ENCODE assay signal across 24 mouse cellular contexts in genomic region chr9:105100807-105101570, GRCm38 (mm10). TPM values are rescaled to one million over a fixed set of nuclear protein-coding genes. Genes with fewer than 3 reads are reported as not detected.
DNase-seq lines count a peak whose midpoint lies in the region; TF ChIP-seq lines count a peak whose summit lies in the region.
"Had no signal": no experiment of that assay in that cellular context is flagged by ENCODE, and none has a peak within 500 bp of the region (broad histone marks: within the 10 kb centered on the region; RNA-seq: fewer than 3 reads in every experiment).

No protein-coding gene starts in this region.

- peaks cover 28% of the 10 kb centered on the region for H3K4me1 ChIP-seq in thymus, adult 2 months (replicated peaks; ENCODE audit: control insufficient read depth, insufficient read depth, low read length)
- H3K4me1 ChIP-seq: heart, embryonic 15.5 days; hindbrain, embryonic 10.5 days; limb, embryonic 15.5 days; liver, embryonic 15.5 days; midbrain, embryonic 15.5 days had no signal

- no peaks in the 10 kb centered on the region for H3K36me3 ChIP-seq in thymus, adult 2 months (ENCODE audit: control insufficient read depth, insufficient read depth, low read length)
- H3K36me3 ChIP-seq: embryonic facial prominence, embryonic 10.5 days; heart, embryonic 15.5 days; hindbrain, embryonic 10.5 days; limb, embryonic 15.5 days; liver, embryonic 15.5 days; midbrain, embryonic 15.5 days had no signal

- no peaks in the 10 kb centered on the region for H3K27me3 ChIP-seq in thymus, adult 2 months (ENCODE audit: control insufficient read depth, insufficient read depth, low read length)
- H3K27me3 ChIP-seq: heart, embryonic 15.5 days; limb, embryonic 15.5 days; liver, embryonic 15.5 days; midbrain, embryonic 15.5 days had no signal

- no peak for TF ChIP-seq POLR2A in thymus, adult 2 months (IDR thresholded peaks at IDR 0.05; ENCODE audit: control insufficient read depth, extremely low read depth, insufficient read depth, low read length, poor library complexity)

- no peak overlapping the region for H3K4me3 ChIP-seq in thymus, adult 2 months (ENCODE audit: control insufficient read depth, insufficient read depth, low read length)
- H3K4me3 ChIP-seq: embryonic facial prominence, embryonic 10.5 days; heart, adult 2 months; heart, embryonic 15.5 days; hindbrain, embryonic 10.5 days; limb, embryonic 15.5 days; liver, embryonic 15.5 days; midbrain, embryonic 15.5 days had no signal

- WGBS in thymus, adult 2 months: 8% methylated on average over 15 of the region's 15 CpGs

- TF ChIP-seq CTCF in thymus, adult 2 months (IDR thresholded peaks at IDR 0.05; ENCODE audit: borderline replicate concordance, control insufficient read depth, extremely low read depth, insufficient read depth, low read length, poor library complexity): no peak

- peak overlapping the region; percentile 89 for H3K27ac ChIP-seq in thymus, adult 2 months (ENCODE audit: control insufficient read depth, insufficient read depth, low read length)
- H3K27ac ChIP-seq: embryonic facial prominence, embryonic 10.5 days; heart, adult 2 months; heart, embryonic 15.5 days; hindbrain, embryonic 10.5 days; limb, embryonic 15.5 days; liver, embryonic 15.5 days; midbrain, embryonic 15.5 days had no signal

- peak; percentile 4 to 7 for DNase-seq in spleen, postnatal 36 days (ENCODE audit: low spot score in 2 of 2)
- DNase-seq in spleen, postnatal 10 days (ENCODE audit: low spot score in 2 of 2): no peak
- DNase-seq in induced T-regulatory cell, adult 2 months (ENCODE audit: low read depth): peak; percentile 21
- DNase-seq in thymus, adult 2 months: peak; percentile 71
- DNase-seq in urinary bladder, adult 18-20 months (ENCODE audit: low spot score in 2 of 2): no peak
- DNase-seq in testis, postnatal 14 days (ENCODE audit: low spot score): no peak
- DNase-seq in urinary bladder, postnatal 4 days (ENCODE audit: low spot score in 2 of 2): no peak
- DNase-seq in right cerebral cortex, postnatal 25 days: no peak
- DNase-seq: adrenal gland, postnatal 25 days; cerebellum, adult 18-20 months; cerebellum, postnatal 25 days; gastrocnemius, postnatal 10 days; heart, adult 2 months; kidney, adult 2 months; kidney, postnatal 14 days had no signal

RNA-seq across cellular contexts. Expression of gene Nudt16, which starts 30.6 kb away (rescaled TPM):
- 42.7 and 49.9 TPM in 2 replicates for polyA plus RNA-seq in thymus, adult 2 months (2012; rRNA removed)

RNA-seq across cellular contexts. Expression of gene 1700080E11Rik, which starts 43.9 kb away (rescaled TPM):
- not detected in 2 replicates for polyA plus RNA-seq in thymus, adult 2 months (2012; rRNA removed)
- polyA plus RNA-seq: embryonic facial prominence, embryonic 10.5 days; forebrain, embryonic 11.5 days; frontal cortex, adult 2 months; heart, adult 2 months; heart, embryonic 15.5 days; hindbrain, embryonic 10.5 days; kidney, adult 2 months; limb, embryonic 15.5 days; liver, embryonic 15.5 days; lung, postnatal 0 days; midbrain, embryonic 15.5 days had no signal

RNA-seq across cellular contexts. Expression of gene Mrpl3, which starts 48.0 kb away (rescaled TPM):
- 110 and 125 TPM in 2 replicates for polyA plus RNA-seq in thymus, adult 2 months (2012; rRNA removed)

Comparison
In these comparisons a context has a peak if more than half of its experiments do, and no peak if none do; other contexts are left out.
1. DNase-seq: peak in spleen, postnatal 36 days (2 of 2), induced T-regulatory cell, adult 2 months (single experiment) and thymus, adult 2 months (single experiment); none in spleen, postnatal 10 days (0 of 2), urinary bladder, adult 18-20 months (0 of 2), testis, postnatal 14 days (single experiment), urinary bladder, postnatal 4 days (0 of 2) and right cerebral cortex, postnatal 25 days (single experiment).